Mouse (Mus musculus) embryonic facial prominence, embryonic 11.5 days (tissue): Measurements from ENCODE around the gene Pecr. TPM values are rescaled to one million over a fixed set of nuclear protein-coding genes. Genes with fewer than 3 reads are reported as not detected.
A peak's percentile ranks its signal among the peaks of the same experiment; 100 is the strongest.

ENCODE experiments used
- ATAC-seq: fragments of 200-750 bp; cut with Nextera tagmentation; replicated peaks from 2 replicates; pipeline ENCODE4 v1.8.0; 2017; ENCODE audit warnings: low read depth; ENCODE audit not compliant: insufficient number of reproducible peaks, low FRiP score, low TSS enrichment
- DNase-seq: peaks from one replicate; pipeline ENCODE4 v3.0.0-alpha.2; 2015; ENCODE audit warnings: low spot score
- H3K27ac ChIP-seq: fragments of 300-500 bp; sonication (generic); replicated peaks from 2 replicates; pipeline ENCODE4 v1.5.1; 2014; ENCODE audit warnings: mild to moderate bottlenecking, low read depth, low read length, control low read depth
- H3K27me3 ChIP-seq: fragments of 300-500 bp; sonication (generic); 2 replicates; pipeline ENCODE4 v1.6.1; 2014; ENCODE audit warnings: mild to moderate bottlenecking, low read length, moderate library complexity, mixed read lengths; ENCODE audit not compliant: control insufficient read depth, insufficient read depth
- H3K36me3 ChIP-seq: fragments of 300-500 bp; sonication (generic); replicated peaks from 2 replicates; pipeline ENCODE4 v1.6.1; 2014; ENCODE audit warnings: low read depth, mild to moderate bottlenecking, low read length, moderate library complexity, mixed read lengths; ENCODE audit not compliant: control insufficient read depth, insufficient read depth
- H3K4me1 ChIP-seq: fragments of 300-500 bp; sonication (generic); 2 replicates; pipeline ENCODE4 v1.6.1; 2014; ENCODE audit warnings: low read length, mixed read lengths; ENCODE audit not compliant: control insufficient read depth, insufficient read depth
- H3K4me2 ChIP-seq: fragments of 300-500 bp; sonication (generic); 2 replicates; pipeline ENCODE4 v1.6.1; 2014; ENCODE audit warnings: low read depth, mild to moderate bottlenecking, control low read depth, low read length, moderate library complexity
- H3K4me3 ChIP-seq: fragments of 300-500 bp; sonication (generic); 2 replicates; pipeline ENCODE4 v1.5.1; 2014; ENCODE audit warnings: low read depth, low read length, control low read depth
- H3K9ac ChIP-seq: fragments of 300-500 bp; sonication (generic); replicated peaks from 2 replicates; pipeline ENCODE4 v1.6.1; 2014; ENCODE audit warnings: mild to moderate bottlenecking, control low read depth, low read length
- H3K9me3 ChIP-seq: fragments of 300-500 bp; sonication (generic); replicated peaks from 2 replicates; pipeline ENCODE4 v1.6.1; 2016; ENCODE audit warnings: mild to moderate bottlenecking, low read length, inconsistent platforms, mixed read lengths; ENCODE audit not compliant: control insufficient read depth
- WGBS: fragments of 180-500 bp; shearing (Covaris S2); extraction: QIAGEN DNeasy Blood & Tissue Kit; methylation state at CpG from one replicate; pipeline ENCODE4 v1.1.7; 2014; 5-methylcytosine and 5-hydroxymethylcytosine counted together
- polyA plus RNA-seq: library from polyadenylated mRNA; unstranded; fragments of >200 nt; fragmentation: Nextera tagmentation; extraction: Ambion mirVana; gene quantifications from 2 replicates; pipeline ENCODE4 v1.2.1, GENCODE M21; 2014

Gene Pecr
- polyA plus RNA-seq, 1 experiment from 2014 or later = 23.0 TPM

- Histone ChIP-seq H3K27ac (no peak overlapping the region), H3K27me3 (0 out of 2 replicates have a peak, but pooled peaks cover 2% of the 10 kb centered on the region), H3K4me3 (no peak overlapping the region), H3K9ac (no peak overlapping the region), H3K4me1 (0 out of 2 replicates have a peak, but pooled peaks cover 3% of the 10 kb centered on the region), H3K9me3 (no peaks in the 10 kb centered on the region), H3K36me3 (no peaks in the 10 kb centered on the region), H3K4me2 (no peak overlapping the region)
- DNase-seq = no peak
- ATAC-seq = no peak
- 49% methylated on average over 7 of the region's 7 CpGs for WGBS
These were observed 69.6 kb downstream of the Pecr start for GRCm38 (mm10) chr1:72214470-72214961.

DNA sequence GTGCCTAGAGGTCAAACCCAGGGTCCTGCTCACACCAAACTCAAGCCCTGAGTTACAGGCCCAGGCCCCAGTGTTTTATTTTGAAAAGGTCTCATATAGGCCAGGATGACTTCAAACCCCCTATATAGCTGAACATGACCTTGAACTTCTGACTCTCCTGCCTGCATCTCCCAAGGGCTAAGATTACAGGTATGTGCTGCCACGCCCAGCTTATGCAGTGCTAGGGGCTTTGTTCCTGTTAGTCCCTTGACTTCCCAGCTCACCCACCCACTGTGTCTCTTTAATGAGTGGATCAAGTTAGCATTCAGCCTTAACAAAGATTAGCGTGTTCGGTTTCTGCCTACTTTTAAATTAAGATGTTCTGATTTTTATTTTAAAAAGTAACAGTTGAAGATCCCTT, 70.2 kb downstream of the Pecr start:
- 86% methylated on average over 3 of the region's 3 CpGs for WGBS

DNA sequence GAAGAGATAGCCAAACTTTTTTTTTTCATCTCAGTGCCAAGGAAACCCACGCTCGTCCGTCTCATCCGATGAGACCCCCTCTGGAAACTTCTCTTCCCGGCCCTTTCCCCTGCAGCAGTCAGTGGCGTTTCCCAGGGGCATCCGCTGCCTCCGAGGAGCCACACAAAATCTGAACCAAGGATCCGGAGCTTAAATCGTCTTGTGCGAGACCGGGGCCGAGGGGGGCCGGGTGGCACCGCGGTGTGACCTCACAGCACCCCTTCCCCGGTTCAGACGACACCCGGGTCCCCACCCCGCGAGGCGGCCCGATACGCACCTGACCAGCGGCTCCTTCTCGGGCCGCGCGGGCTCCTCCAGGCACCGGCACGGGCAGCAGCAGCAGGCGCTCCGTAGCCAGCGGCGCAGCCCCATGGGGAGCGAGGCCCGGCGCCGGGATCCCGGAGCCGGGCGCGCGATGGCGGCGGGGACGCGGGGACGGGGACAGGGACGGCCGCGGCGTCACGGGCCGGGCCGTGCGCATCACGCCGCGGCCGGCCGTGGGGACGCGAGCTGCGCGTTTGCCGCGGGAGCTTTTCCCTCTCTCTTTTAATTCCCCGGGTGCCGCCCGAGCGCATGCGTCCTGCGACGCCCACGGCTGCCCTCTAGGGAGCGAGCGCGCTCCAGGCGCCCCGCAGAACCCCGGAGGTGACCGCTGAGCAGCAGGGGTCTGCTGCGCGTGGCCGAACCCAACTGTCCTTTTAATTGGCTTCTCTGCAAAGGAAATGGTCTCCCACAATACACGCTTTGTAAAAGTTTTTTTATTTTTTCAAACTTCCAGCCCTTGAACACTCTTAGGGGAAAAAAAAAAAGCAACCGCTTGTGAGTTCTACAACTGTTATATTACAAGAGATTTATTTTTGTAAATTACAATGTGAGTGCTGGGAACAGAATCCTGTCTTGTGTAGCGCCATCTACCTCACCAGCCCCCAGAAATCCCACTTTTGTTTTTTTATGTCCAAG, 72.1 kb downstream of the Pecr start, which contains the start of gene Mreg:
Gene Mreg, minus strand, starts transcription at position 607 of the 999 bp plus-strand sequence.
- peak; percentile 76 for DNase-seq
- Histone ChIP-seq H3K9ac (peak within 1 kb of the TSS; percentile 76), H3K4me3 (peak within 1 kb of the TSS; percentile 73), H3K4me2 (peak within 1 kb of the TSS; percentile 96), H3K36me3 (no peaks in the 10 kb centered on the region), H3K4me1 (0 out of 2 replicates have a peak, but pooled peaks cover 3% of the 10 kb centered on the region), H3K27ac (peak within 1 kb of the TSS; percentile 20; the same call in 1 of the 2 replicates), H3K9me3 (no peaks in the 10 kb centered on the region), H3K27me3 (0 out of 2 replicates have a peak, but pooled peaks cover 2% of the 10 kb centered on the region)
- WGBS = under 1% methylated on average over 71 of the region's 89 CpGs
- peak; percentile 73; the same call in 1 of the 2 replicates for ATAC-seq

More for the DNA sequence above, 70.2 kb downstream of the Pecr start:
- Histone ChIP-seq H3K36me3 (no peaks in the 10 kb centered on the region), H3K27ac (no peak overlapping the region), H3K4me1 (0 out of 2 replicates have a peak, but pooled peaks cover 3% of the 10 kb centered on the region), H3K4me3 (no peak overlapping the region), H3K9me3 (no peaks in the 10 kb centered on the region), H3K4me2 (no peak overlapping the region), H3K9ac (no peak overlapping the region), H3K27me3 (0 out of 2 replicates have a peak, but pooled peaks cover 2% of the 10 kb centered on the region)
- ATAC-seq (no peak), DNase-seq (no peak)

DNA sequence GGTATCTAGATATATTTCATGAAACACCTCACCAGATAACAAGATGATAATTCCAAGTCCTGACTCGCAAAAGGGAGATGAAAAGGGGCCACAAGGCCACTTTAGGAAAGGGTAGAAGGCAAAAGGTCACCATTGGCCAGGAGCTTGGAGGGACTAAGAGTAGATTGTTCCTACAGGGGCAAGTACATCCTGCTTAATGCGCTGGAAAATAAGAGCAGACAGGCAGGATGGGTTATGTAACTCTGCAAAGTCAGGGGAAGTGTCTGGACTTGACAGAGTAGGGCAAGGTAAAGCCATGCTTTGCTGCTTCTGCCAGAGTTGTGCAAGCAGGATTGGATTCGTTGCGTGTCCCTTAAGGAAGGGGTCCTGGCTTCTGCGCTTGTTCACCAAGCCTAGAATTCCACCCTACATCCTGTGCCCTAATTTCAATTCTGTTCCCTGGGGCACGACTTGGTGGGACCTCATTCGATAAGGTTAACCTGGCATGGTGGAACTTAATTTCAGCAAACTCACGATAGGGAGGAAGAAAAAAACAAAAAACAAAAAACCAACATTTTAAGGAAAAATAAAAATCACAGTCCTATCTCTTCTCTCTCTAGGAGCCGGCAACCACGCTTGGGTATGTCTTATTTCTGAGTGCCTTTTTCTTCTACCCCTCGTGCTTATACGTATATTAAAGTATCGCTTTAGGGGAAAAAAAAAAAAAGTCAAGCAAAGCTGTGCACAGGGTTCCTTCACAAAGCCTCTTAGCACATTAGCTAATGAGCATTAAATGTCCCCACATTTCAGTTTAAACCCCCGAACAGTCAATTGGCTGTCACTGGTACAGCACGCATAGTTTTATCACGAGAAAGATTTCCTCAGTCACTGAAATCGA, 73.1 kb downstream of the Pecr start:
- Histone ChIP-seq H3K4me3 (peak overlapping the region; percentile 73), H3K27me3 (0 out of 2 replicates have a peak, but pooled peaks cover 2% of the 10 kb centered on the region), H3K9ac (peak overlapping the region; percentile 4; the same call in 1 of the 2 replicates), H3K27ac (no peak overlapping the region), H3K36me3 (no peaks in the 10 kb centered on the region), H3K9me3 (no peaks in the 10 kb centered on the region), H3K4me1 (0 out of 2 replicates have a peak, but pooled peaks cover 3% of the 10 kb centered on the region), H3K4me2 (peak overlapping the region; percentile 96)
- WGBS = 15% methylated on average over 17 of the region's 17 CpGs
- ATAC-seq = no peak
- DNase-seq = no peak

Other genes starting within 250 kb of the Pecr start
- 24.2 and 24.7 TPM in 2 replicates for gene Mreg, start 72.0 kb downstream of the Pecr start, polyA plus RNA-seq
- gene Tmem169, start 55 bp upstream of the Pecr start, polyA plus RNA-seq = 7.0 and 7.3 TPM in 2 replicates
- 77.5 and 77.8 TPM in 2 replicates for gene Xrcc5, start 23.1 kb upstream of the Pecr start, polyA plus RNA-seq